Mouse (Mus musculus): ENCODE results near the gene Tlx1.

DNA sequence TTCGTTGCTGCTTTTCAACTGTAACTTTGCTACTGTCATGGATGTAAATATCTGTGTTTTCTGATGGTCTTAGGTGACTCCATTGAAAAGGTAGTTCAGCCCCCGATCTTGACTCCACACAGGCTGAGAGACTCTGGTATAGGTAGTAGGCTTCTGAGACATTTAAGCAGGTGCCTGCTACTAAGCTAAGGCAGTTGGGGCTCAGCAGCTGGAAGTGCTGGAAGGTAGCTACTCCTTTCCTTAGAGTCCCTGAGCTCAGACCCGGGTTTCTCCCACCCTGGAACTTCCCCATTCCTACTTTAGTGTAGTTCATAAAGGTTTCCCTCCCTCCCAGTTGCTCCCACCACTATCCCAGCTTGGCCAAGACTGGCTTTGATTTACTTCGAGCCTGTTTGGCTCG lies 9.5 kb downstream of the Tlx1 start:
- TF ChIP-seq CTCF (IDR thresholded peaks at IDR 0.05) (no peak), EP300 (IDR thresholded peaks at IDR 0.05) (no peak)

All from lung, postnatal 0 days (tissue).